Mouse (Mus musculus): ENCODE data around the gene Nhs. TPM values are rescaled to one million over a fixed set of nuclear protein-coding genes. Genes with fewer than 3 reads are reported as not detected.

Nhs gene
- polyA plus RNA-seq, 1 experiment from 2014 or later = 0.95 TPM

DNA sequence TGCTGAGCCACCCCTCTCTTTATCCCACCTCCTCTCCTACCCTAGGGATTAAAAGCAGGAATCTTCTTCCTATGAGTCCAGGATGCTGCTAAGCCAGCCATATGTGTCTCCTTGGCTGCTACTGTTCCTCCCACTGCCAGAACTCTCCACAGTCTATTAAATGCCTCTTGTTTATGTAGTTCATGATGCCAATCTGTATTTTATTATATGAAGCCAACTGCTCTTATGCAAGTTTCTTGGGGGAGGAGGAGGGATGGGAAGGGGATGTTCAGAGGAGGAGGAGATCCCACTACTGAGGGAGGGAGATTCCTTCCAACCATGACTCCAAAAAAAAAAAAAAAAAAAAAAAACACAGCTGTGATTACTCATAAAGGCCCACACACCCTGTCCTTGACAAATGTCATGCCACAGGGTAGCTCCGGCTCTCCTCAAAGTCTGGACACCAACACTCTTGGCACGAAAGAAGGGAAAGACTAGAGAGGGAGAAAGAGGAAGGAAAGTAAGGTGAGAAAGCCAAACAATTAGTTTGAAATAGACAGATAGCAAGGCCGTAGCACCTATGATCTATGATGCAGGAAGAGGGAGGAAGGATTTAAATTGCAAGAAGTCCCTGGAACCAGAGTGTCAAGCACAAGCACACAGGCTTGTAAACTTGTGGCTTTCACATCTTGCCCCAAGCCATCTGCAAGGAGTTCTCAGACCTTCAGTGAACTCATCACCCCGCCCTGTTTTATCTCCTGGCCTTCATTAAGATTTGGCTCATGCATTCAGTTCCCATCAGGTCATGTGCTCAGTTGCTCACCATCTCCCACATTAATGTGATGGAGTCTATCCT, 74.3 kb downstream of the Nhs start:
- no peak for ATAC-seq (ENCODE audit: extremely low read depth, insufficient number of reproducible peaks, low FRiP score, low TSS enrichment)
- H3K27ac ChIP-seq (replicated peaks) = no peak overlapping the region
- H3K4me3 ChIP-seq = no peak overlapping the region
- H3K9ac ChIP-seq = no peak overlapping the region
- H3K9me3 ChIP-seq = no peaks in the 10 kb centered on the region
- 66% methylated on average over 4 of the region's 4 CpGs for WGBS
- no peaks in the 10 kb centered on the region for H3K36me3 ChIP-seq
- no peaks in the 10 kb centered on the region for H3K27me3 ChIP-seq (replicated peaks)
- H3K4me1 ChIP-seq = no peaks in the 10 kb centered on the region
- H3K4me2 ChIP-seq = no peak overlapping the region

DNA sequence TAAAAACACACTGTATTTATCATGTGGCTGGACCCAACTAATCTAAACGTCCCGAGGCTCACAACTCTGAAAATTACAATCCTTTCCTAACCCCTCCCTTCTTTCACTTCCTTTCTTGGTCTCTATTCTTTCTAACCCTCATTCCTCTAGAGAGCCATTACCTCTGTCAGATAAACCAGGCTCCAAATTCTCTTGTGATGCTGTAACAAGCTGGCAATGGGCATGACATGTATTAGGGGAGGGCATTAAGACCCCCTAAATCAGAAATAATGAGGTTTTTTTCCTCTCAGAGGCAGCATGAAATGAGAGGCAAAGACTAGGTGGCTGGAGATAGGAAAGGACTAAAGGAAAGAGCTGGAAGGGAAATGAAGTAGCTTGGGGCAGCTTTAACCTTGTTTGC, 96.4 kb downstream of the Nhs start:
- no peaks in the 10 kb centered on the region for H3K9me3 ChIP-seq
- no peak overlapping the region for H3K27ac ChIP-seq (replicated peaks)
- no peaks in the 10 kb centered on the region for H3K36me3 ChIP-seq
- H3K4me3 ChIP-seq = no peak overlapping the region
- WGBS = 44% methylated on average over 2 of the region's 2 CpGs
- no peak overlapping the region for H3K4me2 ChIP-seq
- H3K27me3 ChIP-seq (replicated peaks) = peaks cover 7% of the 10 kb centered on the region; the same call in 1 of the 2 replicates
- 0 out of 2 replicates have a peak, but pooled peaks cover 2% of the 10 kb centered on the region for H3K4me1 ChIP-seq
- ATAC-seq (ENCODE audit: extremely low read depth, insufficient number of reproducible peaks, low FRiP score, low TSS enrichment) = no peak
- H3K9ac ChIP-seq = no peak overlapping the region

DNA sequence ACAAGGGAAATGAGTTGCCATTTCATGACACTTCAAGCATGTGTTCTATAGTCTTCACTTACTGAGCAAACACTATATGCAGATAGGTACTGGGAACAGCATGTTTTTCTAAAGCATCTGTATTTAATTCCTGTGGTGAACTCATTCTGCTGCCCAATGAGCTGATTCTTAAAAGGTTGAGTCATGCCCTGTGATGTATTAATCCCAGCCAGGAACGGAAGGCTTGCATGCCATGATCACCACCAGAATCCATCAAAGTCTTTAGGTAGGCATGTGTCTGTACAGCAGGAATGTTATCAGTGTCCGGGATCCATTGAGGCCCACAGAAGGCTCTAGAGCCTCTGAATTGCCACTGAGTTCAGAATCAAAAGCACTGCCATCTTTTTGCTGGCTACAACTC, 103.9 kb downstream of the Nhs start:
- Histone ChIP-seq H3K4me3 (no peak overlapping the region), H3K4me2 (no peak overlapping the region), H3K9ac (no peak overlapping the region), H3K36me3 (no peaks in the 10 kb centered on the region), H3K27ac (replicated peaks) (no peak overlapping the region), H3K4me1 (no peaks in the 10 kb centered on the region), H3K9me3 (no peaks in the 10 kb centered on the region), H3K27me3 (replicated peaks) (peaks cover 13% of the 10 kb centered on the region)
- ATAC-seq (ENCODE audit: extremely low read depth, insufficient number of reproducible peaks, low FRiP score, low TSS enrichment) = no peak
- WGBS = 62% methylated on average over 2 of the region's 2 CpGs

DNA sequence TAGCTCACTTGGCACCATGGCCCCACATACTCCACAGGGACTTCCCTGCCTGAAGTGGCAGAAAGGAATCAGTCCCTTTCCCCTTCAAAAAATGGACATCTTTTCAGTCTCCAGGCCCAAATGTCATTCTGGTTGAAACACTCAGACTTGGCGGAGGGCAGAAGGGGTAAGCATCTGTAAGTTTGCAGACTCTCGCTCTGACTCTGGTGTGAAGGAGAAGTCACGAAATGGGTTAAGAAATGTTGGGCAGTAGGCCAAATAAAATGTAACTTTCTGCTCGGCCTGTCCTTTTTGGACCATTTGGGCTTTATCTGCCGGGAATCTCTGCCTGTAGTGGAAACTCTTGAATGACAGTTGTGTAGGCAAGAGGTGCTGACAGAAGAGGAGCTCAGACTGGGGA, 106.0 kb downstream of the Nhs start:
- Histone ChIP-seq H3K27ac (replicated peaks) (no peak overlapping the region), H3K36me3 (no peaks in the 10 kb centered on the region), H3K27me3 (replicated peaks) (peaks cover 18% of the 10 kb centered on the region), H3K4me2 (no peak overlapping the region), H3K9ac (no peak overlapping the region), H3K4me1 (no peaks in the 10 kb centered on the region), H3K4me3 (no peak overlapping the region), H3K9me3 (no peaks in the 10 kb centered on the region)
- no peak for ATAC-seq (ENCODE audit: extremely low read depth, insufficient number of reproducible peaks, low FRiP score, low TSS enrichment)
- 52% methylated on average over 5 of the region's 5 CpGs for WGBS

DNA sequence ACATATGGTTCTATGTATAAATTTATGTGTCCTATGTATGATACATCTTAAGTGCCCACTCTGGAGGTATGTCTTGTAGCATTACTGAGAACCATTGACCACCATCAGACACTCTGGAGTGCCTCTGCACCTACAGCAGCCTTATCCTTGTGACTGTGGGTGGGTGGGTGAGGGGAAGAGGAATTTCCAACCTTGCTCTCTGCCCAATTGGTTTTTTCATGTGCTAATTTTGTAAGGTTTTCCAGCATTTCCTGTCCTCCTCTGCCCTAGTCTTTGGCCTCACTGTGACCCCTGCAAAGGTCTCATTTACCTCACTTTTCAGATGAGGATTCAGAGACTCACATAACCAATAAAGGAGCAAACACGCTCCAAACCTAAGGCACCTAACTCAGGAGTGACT, 107.0 kb downstream of the Nhs start:
- WGBS = 74% methylated on average over 1 of the region's 1 CpGs

DNA sequence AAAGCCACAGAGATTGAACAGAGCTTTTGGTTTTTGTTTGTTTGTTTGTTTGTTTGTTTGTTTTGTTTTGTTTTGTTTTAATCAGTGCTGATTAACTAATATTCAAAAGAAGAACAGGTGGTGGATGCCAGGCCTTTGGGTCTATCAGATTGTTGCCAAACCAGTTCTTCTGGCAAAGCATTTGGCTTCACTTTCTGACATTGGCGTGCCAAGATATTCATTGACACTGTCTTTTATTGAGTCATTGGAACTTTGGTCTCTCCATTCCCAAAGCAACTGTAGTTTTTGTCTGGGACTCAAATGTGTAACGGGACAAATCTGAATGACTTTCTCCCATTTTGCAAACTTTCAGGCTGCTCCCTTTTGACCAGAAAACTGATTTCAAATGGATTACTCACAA, 109.9 kb downstream of the Nhs start:
- H3K4me1 ChIP-seq = no peaks in the 10 kb centered on the region
- no peaks in the 10 kb centered on the region for H3K9me3 ChIP-seq
- no peak overlapping the region for H3K4me2 ChIP-seq
- H3K36me3 ChIP-seq = no peaks in the 10 kb centered on the region
- no peak overlapping the region for H3K9ac ChIP-seq
- no peak for ATAC-seq (ENCODE audit: extremely low read depth, insufficient number of reproducible peaks, low FRiP score, low TSS enrichment)
- peaks cover 17% of the 10 kb centered on the region for H3K27me3 ChIP-seq (replicated peaks)
- no peak overlapping the region for H3K27ac ChIP-seq (replicated peaks)
- no peak overlapping the region for H3K4me3 ChIP-seq
- WGBS = 62% methylated on average over 2 of the region's 2 CpGs

More for the DNA sequence above, 107.0 kb downstream of the Nhs start:
- no peak overlapping the region for H3K9ac ChIP-seq
- no peaks in the 10 kb centered on the region for H3K9me3 ChIP-seq
- H3K4me1 ChIP-seq = no peaks in the 10 kb centered on the region
- ATAC-seq (ENCODE audit: extremely low read depth, insufficient number of reproducible peaks, low FRiP score, low TSS enrichment) = no peak
- no peaks in the 10 kb centered on the region for H3K36me3 ChIP-seq
- no peak overlapping the region for H3K4me2 ChIP-seq
- H3K27ac ChIP-seq (replicated peaks) = no peak overlapping the region
- H3K4me3 ChIP-seq = no peak overlapping the region
- peaks cover 18% of the 10 kb centered on the region for H3K27me3 ChIP-seq (replicated peaks)

DNA sequence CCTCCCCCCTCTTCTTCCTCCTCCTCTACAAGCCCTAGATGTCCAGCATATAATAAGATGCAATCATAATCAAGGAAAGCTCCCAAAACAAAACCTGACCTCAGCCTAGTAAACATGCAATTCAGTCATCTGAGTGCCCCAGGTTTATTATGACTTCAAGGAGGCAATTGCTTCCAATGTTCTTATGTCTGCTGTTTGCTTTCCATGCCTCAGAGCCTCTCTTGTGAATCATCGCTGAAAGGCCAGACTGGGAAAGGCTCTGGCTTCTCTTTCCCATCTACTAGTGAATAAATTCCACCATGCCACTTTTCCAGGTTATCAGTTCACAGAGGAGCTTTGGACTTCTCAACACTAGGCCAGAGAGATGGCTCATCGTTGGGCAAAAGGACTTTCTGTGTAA, 114.0 kb downstream of the Nhs start:
- no peaks in the 10 kb centered on the region for H3K4me1 ChIP-seq
- ATAC-seq (ENCODE audit: extremely low read depth, insufficient number of reproducible peaks, low FRiP score, low TSS enrichment) = no peak
- no peak overlapping the region for H3K4me2 ChIP-seq
- H3K9me3 ChIP-seq = no peaks in the 10 kb centered on the region
- peaks cover 13% of the 10 kb centered on the region for H3K27me3 ChIP-seq (replicated peaks)
- no peak overlapping the region for H3K27ac ChIP-seq (replicated peaks)
- 81% methylated on average over 2 of the region's 2 CpGs for whole genome bisulfite sequencing
- no peaks in the 10 kb centered on the region for H3K36me3 ChIP-seq
- H3K4me3 ChIP-seq = no peak overlapping the region
- no peak overlapping the region for H3K9ac ChIP-seq

DNA sequence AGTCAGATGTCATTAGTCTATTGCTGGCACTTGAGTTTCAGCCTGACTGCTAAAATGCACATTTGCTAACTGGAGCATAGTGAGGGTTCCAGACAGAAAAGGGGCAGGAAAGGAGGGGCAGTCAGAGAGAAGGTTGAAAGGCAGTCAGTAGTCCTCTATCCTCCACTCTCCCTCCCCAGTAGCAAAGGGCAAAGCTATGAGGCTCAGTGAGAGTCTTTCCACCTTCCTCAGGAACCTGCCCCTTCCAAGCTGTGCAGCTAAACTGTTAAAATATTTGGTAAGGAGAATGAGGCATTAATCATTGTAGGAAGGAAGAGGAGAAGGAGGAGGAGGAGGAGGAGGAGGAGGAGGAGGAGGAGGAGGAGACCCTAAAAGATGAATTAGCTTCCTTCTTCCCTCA, 115.4 kb downstream of the Nhs start:
- Histone ChIP-seq H3K4me1 (no peaks in the 10 kb centered on the region), H3K27me3 (replicated peaks) (peaks cover 8% of the 10 kb centered on the region), H3K36me3 (no peaks in the 10 kb centered on the region), H3K4me2 (no peak overlapping the region), H3K4me3 (no peak overlapping the region), H3K9ac (no peak overlapping the region), H3K9me3 (no peaks in the 10 kb centered on the region), H3K27ac (replicated peaks) (no peak overlapping the region)
- no peak for ATAC-seq (ENCODE audit: extremely low read depth, insufficient number of reproducible peaks, low FRiP score, low TSS enrichment)

DNA sequence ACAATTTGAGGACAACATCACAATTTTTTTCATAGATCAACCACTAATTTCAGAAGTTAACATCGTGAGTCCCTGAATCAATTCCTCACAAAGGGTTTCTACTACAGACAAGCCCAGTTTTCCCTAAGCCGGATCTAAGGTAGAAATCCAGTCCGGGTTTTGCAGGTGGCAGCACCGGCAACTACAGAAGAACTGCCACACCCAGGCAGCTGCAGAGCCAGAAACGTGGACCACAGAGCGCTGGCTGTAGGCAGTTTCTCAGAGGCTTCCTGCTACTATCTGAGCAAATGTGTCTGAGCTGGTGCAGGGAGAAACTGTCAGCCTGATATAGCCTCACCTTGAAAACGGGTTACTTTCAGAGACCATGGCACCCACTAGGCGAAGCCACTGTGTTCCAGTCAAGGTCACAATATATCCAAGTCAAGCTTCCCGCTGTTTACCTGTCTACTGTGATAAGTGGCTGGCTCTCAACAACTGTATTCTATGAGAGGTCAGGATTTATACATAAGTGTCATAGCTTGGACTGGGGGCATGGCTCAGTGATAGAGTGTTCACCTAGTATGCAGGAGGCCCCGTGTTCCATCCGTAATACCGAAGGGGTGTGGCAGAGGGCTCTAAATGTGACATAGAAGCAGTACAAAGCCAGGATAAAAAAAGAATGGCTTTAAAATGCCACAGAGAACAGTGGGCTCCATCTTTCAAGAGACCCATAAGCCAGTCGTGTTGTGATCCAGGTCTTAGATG, 134.1 kb downstream of the Nhs start:
- Histone ChIP-seq H3K4me1 (no peaks in the 10 kb centered on the region), H3K36me3 (no peaks in the 10 kb centered on the region), H3K4me2 (peak overlapping the region; percentile 44), H3K9ac (no peak overlapping the region), H3K9me3 (no peaks in the 10 kb centered on the region), H3K27ac (replicated peaks) (no peak overlapping the region), H3K27me3 (replicated peaks) (peaks cover 30% of the 10 kb centered on the region; the same call in 1 of the 2 replicates), H3K4me3 (no peak overlapping the region)
- 23% methylated on average over 13 of the region's 13 CpGs for whole genome bisulfite sequencing
- ATAC-seq (ENCODE audit: extremely low read depth, insufficient number of reproducible peaks, low FRiP score, low TSS enrichment) = no peak

DNA sequence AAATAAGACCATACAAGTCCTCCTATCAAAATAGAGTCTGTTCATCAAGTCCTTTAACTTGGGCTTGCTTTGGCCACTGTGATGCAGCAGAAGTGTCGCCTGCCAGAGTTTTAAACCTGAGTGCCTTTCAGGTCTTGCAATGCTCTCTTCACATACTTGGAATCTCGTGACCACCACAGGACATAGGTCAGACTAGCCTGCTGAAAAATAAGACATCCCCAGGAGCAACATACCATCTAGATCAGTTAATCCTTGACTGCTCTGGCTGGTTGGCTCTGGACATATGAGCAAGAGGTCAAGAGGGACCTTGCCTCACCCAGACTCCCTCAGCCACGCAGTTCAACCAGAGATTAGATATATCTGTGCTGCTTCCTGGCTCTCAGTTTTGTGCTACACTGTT, 137.8 kb downstream of the Nhs start:
- H3K27me3 ChIP-seq (replicated peaks) = peaks cover 10% of the 10 kb centered on the region; the same call in 1 of the 2 replicates
- no peak overlapping the region for H3K9ac ChIP-seq
- ATAC-seq (ENCODE audit: extremely low read depth, insufficient number of reproducible peaks, low FRiP score, low TSS enrichment) = no peak
- no peak overlapping the region for H3K4me3 ChIP-seq
- H3K27ac ChIP-seq (replicated peaks) = no peak overlapping the region
- 57% methylated on average over 3 of the region's 3 CpGs for WGBS
- H3K36me3 ChIP-seq = no peaks in the 10 kb centered on the region
- H3K4me1 ChIP-seq = no peaks in the 10 kb centered on the region
- H3K4me2 ChIP-seq = no peak overlapping the region
- no peaks in the 10 kb centered on the region for H3K9me3 ChIP-seq

DNA sequence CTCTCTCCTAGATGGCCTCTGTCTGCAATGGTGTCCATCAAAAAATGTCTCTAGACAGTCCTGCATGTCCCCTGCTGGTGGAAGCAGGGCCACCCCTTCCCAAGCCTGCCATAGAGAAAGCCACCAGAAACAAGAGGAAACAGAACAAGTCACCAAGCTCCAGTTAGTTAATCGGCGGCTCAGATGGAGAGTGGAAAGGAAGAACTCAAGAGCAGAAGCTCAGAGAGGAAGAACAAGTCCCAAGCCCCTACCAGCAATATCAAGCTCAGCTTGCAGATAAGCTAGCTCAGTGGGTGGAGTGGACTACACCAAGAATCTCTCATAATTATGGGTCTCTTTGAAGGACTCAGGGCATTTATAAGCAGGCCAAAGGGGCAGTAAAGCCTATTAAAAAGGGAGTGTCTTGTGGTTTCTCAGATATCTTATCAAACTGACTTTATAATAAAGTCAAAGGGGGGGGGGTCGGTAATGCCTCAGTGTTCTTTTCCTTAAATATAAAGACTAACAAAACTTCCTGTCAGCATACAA, 139.4 kb downstream of the Nhs start:
- ATAC-seq (ENCODE audit: extremely low read depth, insufficient number of reproducible peaks, low FRiP score, low TSS enrichment) = no peak
- Histone ChIP-seq H3K4me2 (no peak overlapping the region), H3K4me1 (no peaks in the 10 kb centered on the region), H3K9me3 (no peaks in the 10 kb centered on the region), H3K36me3 (no peaks in the 10 kb centered on the region), H3K27me3 (replicated peaks) (peaks cover 24% of the 10 kb centered on the region), H3K27ac (replicated peaks) (no peak overlapping the region), H3K4me3 (no peak overlapping the region), H3K9ac (no peak overlapping the region)
- WGBS = 69% methylated on average over 3 of the region's 3 CpGs

All from heart, embryonic 13.5 days (tissue).